Mouse (Mus musculus): ENCODE data around the gene Spag6. TPM values are rescaled to one million over a fixed set of nuclear protein-coding genes. Genes with fewer than 3 reads are reported as not detected.

The Spag6 gene
- polyA plus RNA-seq, 1 experiment, result 0.26 TPM

DNA sequence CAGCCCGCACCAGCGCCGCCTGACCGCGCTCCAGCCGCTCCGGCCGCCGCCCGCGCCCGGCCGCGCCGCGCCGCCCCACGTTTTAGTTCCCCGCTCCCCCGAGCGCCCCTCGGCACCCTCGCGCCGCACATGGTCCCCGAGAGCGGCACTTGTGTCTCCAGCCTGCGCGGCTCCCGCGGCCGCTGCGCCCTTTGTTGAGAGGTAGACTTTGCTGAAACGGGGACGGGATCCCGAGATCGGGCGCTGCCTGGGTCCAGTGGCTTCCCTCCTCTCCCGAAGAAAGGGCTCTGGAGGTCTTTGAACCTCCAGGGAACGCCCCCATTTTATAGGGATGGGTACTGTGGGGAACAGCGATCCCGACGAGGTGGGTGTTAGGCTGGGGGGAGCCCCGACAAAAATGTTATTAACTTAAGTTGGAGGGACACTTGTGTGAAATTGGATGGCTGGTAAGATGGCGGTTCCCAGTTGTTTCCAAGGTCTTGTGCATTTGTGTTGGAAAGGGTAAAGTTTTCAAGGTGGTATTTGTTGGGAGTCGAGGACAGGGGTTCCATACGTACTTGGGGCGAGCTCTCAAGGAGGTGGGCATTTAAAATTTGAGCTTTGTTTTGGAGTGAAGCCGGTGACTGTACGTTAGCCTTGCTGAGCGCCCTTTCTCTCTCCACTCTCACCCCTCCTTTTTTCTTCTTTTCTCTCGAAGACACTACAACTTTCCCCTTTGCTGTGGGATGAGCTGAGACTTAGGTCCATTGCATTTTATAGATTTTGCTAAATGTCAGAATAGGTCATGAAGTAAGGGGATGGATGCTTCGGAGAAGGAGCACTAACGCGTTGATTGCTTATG, 16.0 kb upstream of the Spag6 start:
- Histone ChIP-seq H3K4me3 (ENCODE audit: control insufficient read depth, insufficient read depth, low read length) (peak overlapping the region; percentile 53), H3K4me1 (replicated peaks; ENCODE audit: control insufficient read depth, insufficient read depth, low read length) (peaks cover 15% of the 10 kb centered on the region), H3K36me3 (ENCODE audit: control insufficient read depth, insufficient read depth, low read length) (peaks cover 3% of the 10 kb centered on the region; the same call in 1 of the 2 replicates), H3K27ac (ENCODE audit: control insufficient read depth, insufficient read depth, low read length) (no peak overlapping the region), H3K27me3 (ENCODE audit: control insufficient read depth, insufficient read depth, low read length) (peaks cover 12% of the 10 kb centered on the region)
- DNase-seq, result peak; percentile 60
- TF ChIP-seq POLR2A (IDR thresholded peaks at IDR 0.05; ENCODE audit: control insufficient read depth, extremely low read depth, insufficient read depth, low read length, poor library complexity) (0 out of 2 replicates have a peak, but pooled peaks have one; percentile 3), CTCF (IDR thresholded peaks at IDR 0.05; ENCODE audit: borderline replicate concordance, control insufficient read depth, extremely low read depth, insufficient read depth, low read length, poor library complexity) (no peak)
- 14% methylated on average over 55 of the region's 55 CpGs for WGBS

DNA sequence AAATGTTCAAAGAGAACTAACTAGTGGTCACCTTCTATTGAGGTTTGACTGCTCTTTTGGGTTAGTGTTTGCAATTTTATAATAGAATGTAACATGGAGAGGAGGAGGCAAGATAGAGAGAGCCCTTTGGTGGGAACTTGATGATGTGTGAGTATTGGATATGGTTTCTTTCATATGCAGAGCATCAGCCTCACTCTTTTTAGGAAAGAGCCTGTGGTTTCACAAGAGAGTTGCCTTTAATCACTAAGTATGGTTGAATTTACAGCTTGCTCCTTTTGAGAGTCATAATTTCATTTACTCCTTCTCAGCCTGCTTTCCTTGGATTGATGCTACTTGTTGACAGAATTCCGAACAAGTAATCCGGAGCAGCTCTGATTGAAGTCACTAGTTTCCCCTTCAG, 14.1 kb upstream of the Spag6 start:
- TF ChIP-seq CTCF (IDR thresholded peaks at IDR 0.05; ENCODE audit: borderline replicate concordance, control insufficient read depth, extremely low read depth, insufficient read depth, low read length, poor library complexity) (no peak), POLR2A (IDR thresholded peaks at IDR 0.05; ENCODE audit: control insufficient read depth, extremely low read depth, insufficient read depth, low read length, poor library complexity) (no peak)
- no peak overlapping the region for H3K4me3 ChIP-seq (ENCODE audit: control insufficient read depth, insufficient read depth, low read length)
- DNase-seq, result no peak
- H3K4me1 ChIP-seq (replicated peaks; ENCODE audit: control insufficient read depth, insufficient read depth, low read length), result peaks cover 15% of the 10 kb centered on the region
- H3K36me3 ChIP-seq (ENCODE audit: control insufficient read depth, insufficient read depth, low read length), result peaks cover 9% of the 10 kb centered on the region
- 95% methylated on average over 2 of the region's 2 CpGs for WGBS
- no peak overlapping the region for H3K27ac ChIP-seq (ENCODE audit: control insufficient read depth, insufficient read depth, low read length)
- peaks cover 12% of the 10 kb centered on the region for H3K27me3 ChIP-seq (ENCODE audit: control insufficient read depth, insufficient read depth, low read length)

DNA sequence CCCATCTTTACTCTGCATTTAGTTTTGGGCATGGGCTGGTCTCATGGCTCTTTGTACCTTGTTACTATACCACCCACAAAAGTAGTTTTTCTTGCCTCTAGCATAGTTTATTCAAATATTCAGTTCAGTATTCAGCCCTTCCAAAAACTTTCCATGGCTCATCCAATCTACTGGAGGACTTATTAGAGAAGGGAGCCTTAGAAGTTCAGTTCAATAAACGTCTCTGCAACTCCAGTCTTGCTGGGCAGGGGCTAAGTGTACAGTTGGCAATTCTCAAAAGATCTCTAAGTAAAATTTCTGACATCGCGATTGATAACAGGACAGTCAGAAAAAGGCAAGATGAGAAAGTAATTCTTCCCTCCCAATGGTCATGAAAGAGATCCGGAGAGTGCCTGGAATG, 13.3 kb upstream of the Spag6 start:
- peaks cover 9% of the 10 kb centered on the region for H3K36me3 ChIP-seq (ENCODE audit: control insufficient read depth, insufficient read depth, low read length)
- WGBS, result 7% methylated on average over 4 of the region's 4 CpGs
- H3K4me1 ChIP-seq (replicated peaks; ENCODE audit: control insufficient read depth, insufficient read depth, low read length), result peaks cover 15% of the 10 kb centered on the region
- DNase-seq, result no peak
- no peak overlapping the region for H3K27ac ChIP-seq (ENCODE audit: control insufficient read depth, insufficient read depth, low read length)
- H3K4me3 ChIP-seq (ENCODE audit: control insufficient read depth, insufficient read depth, low read length), result no peak overlapping the region
- peaks cover 12% of the 10 kb centered on the region for H3K27me3 ChIP-seq (ENCODE audit: control insufficient read depth, insufficient read depth, low read length)
- TF ChIP-seq CTCF (IDR thresholded peaks at IDR 0.05; ENCODE audit: borderline replicate concordance, control insufficient read depth, extremely low read depth, insufficient read depth, low read length, poor library complexity), result no peak

DNA sequence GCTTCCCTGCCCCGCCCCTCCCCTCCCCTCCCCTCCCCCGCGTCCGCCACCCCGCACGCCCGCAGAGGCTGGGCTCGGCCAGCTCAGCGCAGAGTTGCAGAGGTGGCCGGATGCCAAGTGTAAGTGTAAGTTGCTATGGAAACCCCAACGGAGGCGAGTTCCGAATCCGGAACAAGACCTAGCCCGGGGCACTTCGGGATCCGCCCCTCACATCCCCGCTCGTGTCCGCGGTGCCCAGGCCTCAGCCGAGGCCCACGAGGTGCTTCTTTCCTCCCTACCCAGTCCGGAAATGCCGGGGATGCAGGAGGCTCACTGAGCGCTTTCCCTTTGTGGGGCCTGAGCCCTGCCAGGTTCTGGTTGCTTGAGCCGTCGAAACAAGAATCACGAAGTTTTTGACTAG, 12.9 kb upstream of the Spag6 start:
- Histone ChIP-seq H3K27ac (ENCODE audit: control insufficient read depth, insufficient read depth, low read length) (no peak overlapping the region), H3K36me3 (ENCODE audit: control insufficient read depth, insufficient read depth, low read length) (peaks cover 9% of the 10 kb centered on the region), H3K27me3 (ENCODE audit: control insufficient read depth, insufficient read depth, low read length) (peaks cover 12% of the 10 kb centered on the region), H3K4me3 (ENCODE audit: control insufficient read depth, insufficient read depth, low read length) (peak overlapping the region; percentile 8), H3K4me1 (replicated peaks; ENCODE audit: control insufficient read depth, insufficient read depth, low read length) (peaks cover 11% of the 10 kb centered on the region)
- TF ChIP-seq POLR2A (IDR thresholded peaks at IDR 0.05; ENCODE audit: control insufficient read depth, extremely low read depth, insufficient read depth, low read length, poor library complexity) (0 out of 2 replicates have a peak, but pooled peaks have one; percentile 24), CTCF (IDR thresholded peaks at IDR 0.05; ENCODE audit: borderline replicate concordance, control insufficient read depth, extremely low read depth, insufficient read depth, low read length, poor library complexity) (no peak)
- WGBS, result 6% methylated on average over 29 of the region's 29 CpGs
- peak; percentile 40 for DNase-seq

DNA sequence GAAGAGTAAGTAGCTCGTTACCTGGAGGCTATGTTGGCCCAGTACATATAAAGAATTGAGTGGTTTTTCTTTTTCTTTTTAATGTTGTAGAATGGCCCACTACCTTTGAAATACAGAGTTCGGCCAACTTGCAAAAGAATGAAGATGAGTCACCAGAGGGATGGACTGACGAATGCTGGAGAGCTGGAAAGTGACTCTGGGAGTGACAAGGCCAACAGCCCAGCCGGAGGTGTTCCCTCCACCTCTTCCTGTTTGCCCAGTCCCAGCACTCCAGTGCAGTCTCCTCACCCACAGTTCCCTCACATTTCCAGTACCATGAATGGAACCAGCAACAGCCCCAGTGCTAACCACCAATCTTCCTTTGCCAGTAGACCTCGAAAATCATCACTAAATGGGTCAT, 9.8 kb upstream of the Spag6 start:
- no peak overlapping the region for H3K27ac ChIP-seq (ENCODE audit: control insufficient read depth, insufficient read depth, low read length)
- peaks cover 8% of the 10 kb centered on the region for H3K27me3 ChIP-seq (ENCODE audit: control insufficient read depth, insufficient read depth, low read length)
- TF ChIP-seq POLR2A (IDR thresholded peaks at IDR 0.05; ENCODE audit: control insufficient read depth, extremely low read depth, insufficient read depth, low read length, poor library complexity) (no peak), CTCF (IDR thresholded peaks at IDR 0.05; ENCODE audit: borderline replicate concordance, control insufficient read depth, extremely low read depth, insufficient read depth, low read length, poor library complexity) (no peak)
- peaks cover 10% of the 10 kb centered on the region for H3K4me1 ChIP-seq (replicated peaks; ENCODE audit: control insufficient read depth, insufficient read depth, low read length)
- no peak overlapping the region for H3K4me3 ChIP-seq (ENCODE audit: control insufficient read depth, insufficient read depth, low read length)
- WGBS, result 96% methylated on average over 5 of the region's 5 CpGs
- no peak for DNase-seq
- peaks cover 9% of the 10 kb centered on the region for H3K36me3 ChIP-seq (ENCODE audit: control insufficient read depth, insufficient read depth, low read length)

DNA sequence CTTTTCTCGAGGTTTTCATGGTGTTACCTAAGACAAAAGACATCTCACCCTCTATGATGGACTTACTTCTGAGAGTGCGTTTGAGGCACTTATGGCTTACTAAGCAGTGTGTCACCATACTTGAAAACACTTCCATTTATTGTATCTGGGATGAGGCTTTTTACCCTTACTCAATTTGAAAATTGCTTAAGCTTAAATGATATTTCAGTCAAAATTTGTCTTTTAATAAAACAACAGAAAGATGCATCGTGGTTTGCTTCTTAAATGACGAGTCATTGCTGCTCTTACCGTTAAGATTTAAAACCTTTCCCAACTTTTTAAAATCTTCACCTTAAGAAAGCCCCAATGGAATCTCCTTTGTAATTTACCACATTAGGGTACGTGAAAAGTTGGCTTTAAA, 7.4 kb upstream of the Spag6 start:
- WGBS, result 88% methylated on average over 6 of the region's 6 CpGs
- Histone ChIP-seq H3K4me3 (ENCODE audit: control insufficient read depth, insufficient read depth, low read length) (no peak overlapping the region), H3K4me1 (replicated peaks; ENCODE audit: control insufficient read depth, insufficient read depth, low read length) (peaks cover 21% of the 10 kb centered on the region), H3K36me3 (ENCODE audit: control insufficient read depth, insufficient read depth, low read length) (peaks cover 9% of the 10 kb centered on the region), H3K27me3 (ENCODE audit: control insufficient read depth, insufficient read depth, low read length) (peaks cover 21% of the 10 kb centered on the region), H3K27ac (ENCODE audit: control insufficient read depth, insufficient read depth, low read length) (no peak overlapping the region)
- no peak for DNase-seq
- TF ChIP-seq POLR2A (IDR thresholded peaks at IDR 0.05; ENCODE audit: control insufficient read depth, extremely low read depth, insufficient read depth, low read length, poor library complexity), result no peak
- no peak for TF ChIP-seq CTCF (IDR thresholded peaks at IDR 0.05; ENCODE audit: borderline replicate concordance, control insufficient read depth, extremely low read depth, insufficient read depth, low read length, poor library complexity)
